In the genomic region with DNA sequence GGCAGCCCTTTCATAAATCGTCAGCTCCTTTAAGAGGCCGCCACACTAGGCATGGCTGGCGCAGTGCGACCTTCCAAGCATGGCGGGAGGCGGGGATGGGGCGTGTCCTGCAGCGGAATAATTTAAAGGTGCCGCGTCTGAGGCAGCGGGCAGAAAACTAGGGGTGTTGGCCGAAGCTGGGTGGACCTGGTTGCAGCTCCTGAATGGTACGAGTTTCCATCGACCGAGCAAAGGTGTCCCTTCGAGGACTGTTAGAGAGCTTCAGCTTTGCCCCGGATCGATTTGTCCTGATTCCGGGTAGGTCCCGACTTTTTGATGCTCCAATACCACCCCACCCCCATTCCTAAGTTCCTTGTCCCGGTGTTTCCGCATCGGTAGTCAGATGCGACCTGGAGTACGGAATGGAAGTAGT, we compare ENCODE assay signal across 8 mouse cellular contexts. TPM values are rescaled to one million over a fixed set of nuclear protein-coding genes. Genes with fewer than 3 reads are reported as not detected.
DNase-seq lines count a peak whose midpoint lies in the region; ATAC-seq lines count a peak whose summit lies in the region.

Pnpla6 (plus strand) TSS at position 125 of the 412 bp plus-strand sequence.

- H3K9ac ChIP-seq in intestine, embryonic 14.5 days (ENCODE audit: low read length) = peak within 1 kb of the TSS; percentile 61

- no peaks in the 10 kb centered on the region for H3K4me1 ChIP-seq in intestine, embryonic 14.5 days (replicated peaks; ENCODE audit: control insufficient read depth, insufficient read depth, low read length)

- intact Hi-C loops in gastrocnemius, postnatal 36 days (cut with DNase I) = no loop called here
- intact Hi-C loops in left cerebral cortex, postnatal 10 days (cut with DNase I) = no loop called here

- H3K9me3 ChIP-seq in intestine, embryonic 14.5 days (ENCODE audit: control insufficient read depth, low read length) = no peaks in the 10 kb centered on the region

- whole genome bisulfite sequencing in intestine, embryonic 14.5 days = under 1% methylated on average over 25 of the region's 25 CpGs

- peaks cover 32% of the 10 kb centered on the region for H3K36me3 ChIP-seq in intestine, embryonic 14.5 days (ENCODE audit: control insufficient read depth, insufficient read depth, low read length)

- peak within 1 kb of the TSS; percentile 74; the same call in 1 of the 2 replicates for H3K27ac ChIP-seq in intestine, embryonic 14.5 days (ENCODE audit: low read depth)

- H3K27me3 ChIP-seq in intestine, embryonic 14.5 days (replicated peaks; ENCODE audit: control insufficient read depth, insufficient read depth, low read length) = no peaks in the 10 kb centered on the region

- ATAC-seq in intestine, embryonic 14.5 days (replicated peaks; ENCODE audit: low FRiP score, low TSS enrichment, low read depth) = peak; percentile 69
- ATAC-seq in megakaryocyte progenitor cell, adult 5-6 weeks (replicated peaks; ENCODE audit: poor library complexity) = peak; percentile 65

- peak within 1 kb of the TSS; percentile 63 for H3K4me2 ChIP-seq in intestine, embryonic 14.5 days (ENCODE audit: low read length)

- peak; percentile 83 for DNase-seq in adrenal gland, adult 8-10 months
- peak; percentile 85 for DNase-seq in embryo, embryonic 9.5 days (ENCODE audit: extremely low spot score)
- DNase-seq in gastrocnemius, postnatal 36 days = peak; percentile 85 to 90
- peak; percentile 94 for DNase-seq in intestine, embryonic 14.5 days (ENCODE audit: low spot score)
- DNase-seq in left cerebral cortex, postnatal 10 days (ENCODE audit: extremely low spot score in 1 of 2, low spot score in 2 of 2) = peak; percentile 86 to 94
- peak; percentile 89 for DNase-seq in right cerebral cortex, postnatal 14 days
- peak; percentile 85 for DNase-seq in urinary bladder, postnatal 25 days (ENCODE audit: low spot score)

- peak within 1 kb of the TSS; percentile 73 for H3K4me3 ChIP-seq in intestine, embryonic 14.5 days (ENCODE audit: low read depth, low read length)

RNA-seq across cellular contexts. Expression of gene Pnpla6, which starts in this region (rescaled TPM):
- 10 to 100 TPM; 49.3 to 73.9 (median 63.2) TPM for total RNA-seq in adrenal gland, adult 8-10 months (2022)
- 10 to 100 TPM in 1 of 2 experiments, 1 to 10 TPM in 1; 8.4 to 10.4 TPM for total RNA-seq in gastrocnemius, postnatal 36 days (2021)
- 25.7 and 26.7 TPM in 2 replicates for polyA plus RNA-seq in intestine, embryonic 14.5 days (2014; fragmentation: Nextera tagmentation; extraction: Ambion mirVana)
- 10 to 100 TPM; 73.7 to 79.2 TPM for total RNA-seq in left cerebral cortex, postnatal 10 days (2021)
- total RNA-seq in megakaryocyte progenitor cell, adult 5-6 weeks (2015) = 13.8 and 16.8 TPM in 2 replicates
- total RNA-seq in megakaryocyte progenitor cell, adult 5-6 weeks (2017) = 14.0 and 17.7 TPM in 2 replicates

Comparison
In these comparisons a context has a peak if more than half of its experiments do, and no peak if none do; other contexts are left out.
1. Peak in every context shown above with its lines: DNase-seq, ATAC-seq, H3K4me3 ChIP-seq and H3K27ac ChIP-seq.